Mouse (Mus musculus): Measurements from ENCODE around the gene Glcci1.

- TF ChIP-seq POLR2A (IDR thresholded peaks at IDR 0.05; ENCODE audit: control insufficient read depth, extremely low read depth, insufficient read depth, low read length, poor library complexity) (no peak), CTCF (IDR thresholded peaks at IDR 0.05; ENCODE audit: borderline replicate concordance, control insufficient read depth, extremely low read depth, insufficient read depth, low read length, poor library complexity) (no peak)
These were observed 47.0 kb upstream of the Glcci1 start for GRCm38 (mm10) chr6:8462447-8462846.
